Mouse (Mus musculus) testis, adult 2 months (tissue): Measurements from ENCODE around the gene Thpo.

Experiments
- CTCF ChIP-seq: fragments of 200-500 bp; IDR thresholded peaks from 2 replicates; pipeline ENCODE4 v1.5.1; 2012; ENCODE audit warnings: low read depth, mild to moderate bottlenecking, inconsistent platforms, low read length, moderate library complexity; ENCODE audit not compliant: control insufficient read depth, insufficient read depth, insufficient replicate concordance
- POLR2A ChIP-seq: fragments of 200-500 bp; IDR thresholded peaks from 2 replicates; pipeline ENCODE4 v1.6.1; 2012; ENCODE audit warnings: low read depth, mild to moderate bottlenecking, inconsistent platforms, low read length, moderate library complexity; ENCODE audit not compliant: control insufficient read depth

DNA sequence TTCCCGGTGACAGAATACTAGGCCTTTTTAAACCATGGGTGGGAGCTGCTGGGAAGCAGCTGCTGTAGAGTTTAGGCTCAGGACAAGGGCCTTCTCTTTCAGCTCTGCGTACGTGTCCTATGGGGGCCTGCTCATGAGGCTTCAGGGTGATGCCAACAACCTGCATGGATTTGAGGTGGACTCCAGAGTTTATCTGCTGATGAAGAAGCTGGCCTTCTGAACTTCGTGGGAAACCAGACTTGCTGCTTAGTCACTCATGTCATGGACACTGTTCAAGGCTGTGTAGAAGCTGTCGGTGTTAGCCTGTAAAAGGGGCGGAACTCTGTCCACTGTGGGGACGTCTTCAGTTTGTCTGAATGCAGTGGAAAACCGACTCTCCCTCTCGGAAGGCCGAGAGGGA, 12.5 kb downstream of the Thpo start:
- no peak for TF ChIP-seq POLR2A
- no peak for TF ChIP-seq CTCF
